Comparison of ENCODE assay signal across 26 mouse cellular contexts in genomic region chr5:14121902-14122301, GRCm38 (mm10).
DNase-seq lines count a peak whose midpoint lies in the region; ATAC-seq and TF ChIP-seq lines count a peak whose summit lies in the region.
"Had no signal": no experiment of that assay in that cellular context is flagged by ENCODE, and none has a peak within 500 bp of the region (broad histone marks: within the 10 kb centered on the region; RNA-seq: fewer than 3 reads in every experiment).

No protein-coding gene starts in this region.

- DNase-seq in midbrain, embryonic 11.5 days (ENCODE audit: low spot score, missing footprints): peak; percentile 62
- peak; percentile 16 for DNase-seq in forebrain, postnatal 0 days
- no peak for DNase-seq in neural tube, embryonic 10.5 days (ENCODE audit: extremely low spot score, low spot score)
- DNase-seq: adrenal gland, postnatal 14 days; cerebellum, adult 11-12 months; cerebellum, adult 9-11 months; embryo, embryonic 11 days; gastrocnemius, postnatal 25 days; heart, adult 11 months; kidney, adult 18-20 months; kidney, postnatal 25 days; liver, postnatal 0 days; lung, postnatal 36 days; right cerebral cortex, adult 18-20 months; spleen, adult 18-20 months; thymus, postnatal 14 days had no signal

- no peaks in the 10 kb centered on the region for H3K9me3 ChIP-seq in midbrain, embryonic 11.5 days (ENCODE audit: control insufficient read depth, low read length)
- H3K9me3 ChIP-seq in midbrain, embryonic 13.5 days: no peaks in the 10 kb centered on the region
- no peaks in the 10 kb centered on the region for H3K9me3 ChIP-seq in forebrain, embryonic 12.5 days
- H3K9me3 ChIP-seq in forebrain, postnatal 0 days (ENCODE audit: low read length): no peaks in the 10 kb centered on the region
- no peaks in the 10 kb centered on the region for H3K9me3 ChIP-seq in heart, embryonic 11.5 days (replicated peaks; ENCODE audit: control insufficient read depth, low read length)
- no peaks in the 10 kb centered on the region for H3K9me3 ChIP-seq in intestine, embryonic 16.5 days (ENCODE audit: control insufficient read depth, low read length)
- H3K9me3 ChIP-seq: embryonic facial prominence, embryonic 13.5 days; heart, embryonic 12.5 days; hindbrain, embryonic 15.5 days; kidney, embryonic 15.5 days; liver, embryonic 12.5 days had no signal

- TF ChIP-seq CTCF in forebrain, postnatal 0 days (IDR thresholded peaks at IDR 0.05; ENCODE audit: low read depth): no peak

- WGBS in midbrain, embryonic 11.5 days: 76% methylated on average over 5 of the region's 5 CpGs
- WGBS in midbrain, embryonic 13.5 days: 61% methylated on average over 5 of the region's 5 CpGs
- 42% methylated on average over 5 of the region's 5 CpGs for WGBS in forebrain, embryonic 12.5 days
- 20% methylated on average over 5 of the region's 5 CpGs for WGBS in forebrain, postnatal 0 days
- 72% methylated on average over 5 of the region's 5 CpGs for WGBS in heart, embryonic 11.5 days (ENCODE audit: insufficient replicate concordance)
- WGBS in intestine, embryonic 16.5 days: 87% methylated on average over 5 of the region's 5 CpGs

- no peaks in the 10 kb centered on the region for H3K27me3 ChIP-seq in midbrain, embryonic 11.5 days (ENCODE audit: control insufficient read depth, insufficient read depth, low read length)
- no peaks in the 10 kb centered on the region for H3K27me3 ChIP-seq in midbrain, embryonic 13.5 days
- no peaks in the 10 kb centered on the region for H3K27me3 ChIP-seq in forebrain, embryonic 12.5 days
- H3K27me3 ChIP-seq in forebrain, postnatal 0 days (ENCODE audit: insufficient read depth, low read length): no peaks in the 10 kb centered on the region
- no peaks in the 10 kb centered on the region for H3K27me3 ChIP-seq in heart, embryonic 11.5 days (ENCODE audit: control insufficient read depth, insufficient read depth, low read length)
- no peaks in the 10 kb centered on the region for H3K27me3 ChIP-seq in intestine, embryonic 16.5 days (replicated peaks; ENCODE audit: control insufficient read depth, insufficient read depth, low read length)
- H3K27me3 ChIP-seq: embryonic facial prominence, embryonic 13.5 days; heart, embryonic 12.5 days; hindbrain, embryonic 15.5 days; kidney, embryonic 15.5 days; liver, embryonic 12.5 days had no signal

- H3K9ac ChIP-seq in midbrain, embryonic 11.5 days (ENCODE audit: low read length): no peak overlapping the region
- H3K9ac ChIP-seq in midbrain, embryonic 13.5 days (replicated peaks): no peak overlapping the region
- no peak overlapping the region for H3K9ac ChIP-seq in forebrain, embryonic 12.5 days
- no peak overlapping the region for H3K9ac ChIP-seq in forebrain, postnatal 0 days
- H3K9ac ChIP-seq in heart, embryonic 11.5 days (ENCODE audit: low read depth, low read length): no peak overlapping the region
- H3K9ac ChIP-seq in intestine, embryonic 16.5 days (ENCODE audit: low read depth, low read length): no peak overlapping the region
- H3K9ac ChIP-seq: embryonic facial prominence, embryonic 13.5 days; heart, embryonic 12.5 days; hindbrain, embryonic 15.5 days; kidney, embryonic 15.5 days; liver, embryonic 12.5 days; liver, postnatal 0 days had no signal

- no peaks in the 10 kb centered on the region for H3K4me1 ChIP-seq in midbrain, embryonic 11.5 days (ENCODE audit: control insufficient read depth, insufficient read depth, low read length)
- no peaks in the 10 kb centered on the region for H3K4me1 ChIP-seq in midbrain, embryonic 13.5 days (replicated peaks)
- no peaks in the 10 kb centered on the region; the same call in 1 of the 2 replicates for H3K4me1 ChIP-seq in forebrain, embryonic 12.5 days
- no peaks in the 10 kb centered on the region for H3K4me1 ChIP-seq in forebrain, postnatal 0 days (ENCODE audit: insufficient read depth)
- H3K4me1 ChIP-seq in heart, embryonic 11.5 days (ENCODE audit: control insufficient read depth, insufficient read depth, low read length): no peaks in the 10 kb centered on the region
- H3K4me1 ChIP-seq in intestine, embryonic 16.5 days (ENCODE audit: control insufficient read depth, insufficient read depth, low read length): no peaks in the 10 kb centered on the region
- H3K4me1 ChIP-seq: embryonic facial prominence, embryonic 13.5 days; heart, embryonic 12.5 days; hindbrain, embryonic 15.5 days; kidney, embryonic 15.5 days; liver, embryonic 12.5 days had no signal

- H3K4me2 ChIP-seq in midbrain, embryonic 11.5 days: no peak overlapping the region
- no peak overlapping the region for H3K4me2 ChIP-seq in midbrain, embryonic 13.5 days (replicated peaks)
- no peak overlapping the region for H3K4me2 ChIP-seq in forebrain, embryonic 12.5 days
- H3K4me2 ChIP-seq in forebrain, postnatal 0 days (ENCODE audit: low read depth): no peak overlapping the region
- no peak overlapping the region for H3K4me2 ChIP-seq in heart, embryonic 11.5 days
- no peak overlapping the region for H3K4me2 ChIP-seq in intestine, embryonic 16.5 days (ENCODE audit: low read depth, low read length)
- H3K4me2 ChIP-seq: embryonic facial prominence, embryonic 13.5 days; heart, embryonic 12.5 days; hindbrain, embryonic 15.5 days; kidney, embryonic 15.5 days; liver, embryonic 12.5 days had no signal

- no peaks in the 10 kb centered on the region for H3K36me3 ChIP-seq in midbrain, embryonic 11.5 days (ENCODE audit: control insufficient read depth, insufficient read depth, low read length)
- H3K36me3 ChIP-seq in midbrain, embryonic 13.5 days: no peaks in the 10 kb centered on the region
- no peaks in the 10 kb centered on the region for H3K36me3 ChIP-seq in forebrain, embryonic 12.5 days (replicated peaks)
- no peaks in the 10 kb centered on the region for H3K36me3 ChIP-seq in forebrain, postnatal 0 days (ENCODE audit: insufficient read depth)
- H3K36me3 ChIP-seq in heart, embryonic 11.5 days (ENCODE audit: control insufficient read depth, insufficient read depth, low read length): no peaks in the 10 kb centered on the region
- no peaks in the 10 kb centered on the region for H3K36me3 ChIP-seq in intestine, embryonic 16.5 days (ENCODE audit: control insufficient read depth, insufficient read depth, low read length)
- H3K36me3 ChIP-seq: embryonic facial prominence, embryonic 13.5 days; heart, embryonic 12.5 days; hindbrain, embryonic 15.5 days; kidney, embryonic 15.5 days; liver, embryonic 12.5 days had no signal

- no peak overlapping the region for H3K4me3 ChIP-seq in midbrain, embryonic 11.5 days (ENCODE audit: low read depth, low read length)
- no peak overlapping the region for H3K4me3 ChIP-seq in midbrain, embryonic 13.5 days (replicated peaks)
- no peak overlapping the region for H3K4me3 ChIP-seq in forebrain, embryonic 12.5 days (replicated peaks)
- no peak overlapping the region for H3K4me3 ChIP-seq in forebrain, postnatal 0 days (ENCODE audit: low read depth, low read length)
- no peak overlapping the region for H3K4me3 ChIP-seq in heart, embryonic 11.5 days (ENCODE audit: low read depth, low read length)
- no peak overlapping the region for H3K4me3 ChIP-seq in intestine, embryonic 16.5 days (ENCODE audit: low read length)
- H3K4me3 ChIP-seq: embryonic facial prominence, embryonic 13.5 days; heart, embryonic 12.5 days; hindbrain, embryonic 15.5 days; kidney, embryonic 15.5 days; liver, embryonic 12.5 days had no signal

- ATAC-seq in midbrain, embryonic 11.5 days (ENCODE audit: low FRiP score): no peak
- no peak for ATAC-seq in midbrain, embryonic 13.5 days
- peak; percentile 80; the same call in 1 of the 2 replicates for ATAC-seq in forebrain, embryonic 12.5 days (ENCODE audit: low FRiP score)
- peak; percentile 43; the same call in 1 of the 2 replicates for ATAC-seq in forebrain, postnatal 0 days
- no peak for ATAC-seq in heart, embryonic 11.5 days (replicated peaks; ENCODE audit: insufficient number of reproducible peaks, low FRiP score, low TSS enrichment)
- ATAC-seq in intestine, embryonic 16.5 days: no peak
- ATAC-seq: inflammation-experienced regulatory T-cells, adult 6 months; liver, embryonic 12.5 days; liver, postnatal 0 days had no signal

- no peak overlapping the region for H3K27ac ChIP-seq in midbrain, embryonic 11.5 days (ENCODE audit: low read depth, low read length)
- H3K27ac ChIP-seq in midbrain, embryonic 13.5 days: no peak overlapping the region
- no peak overlapping the region for H3K27ac ChIP-seq in forebrain, embryonic 12.5 days
- H3K27ac ChIP-seq in forebrain, postnatal 0 days (ENCODE audit: low read depth, low read length): no peak overlapping the region
- no peak overlapping the region for H3K27ac ChIP-seq in heart, embryonic 11.5 days (ENCODE audit: low read depth, low read length)
- no peak overlapping the region for H3K27ac ChIP-seq in intestine, embryonic 16.5 days (ENCODE audit: low read length)
- H3K27ac ChIP-seq: embryonic facial prominence, embryonic 13.5 days; hindbrain, embryonic 15.5 days; kidney, embryonic 15.5 days; liver, embryonic 12.5 days had no signal

Comparison
In these comparisons a context has a peak if more than half of its experiments do, and no peak if none do; other contexts are left out.
1. ATAC-seq: peak in forebrain, embryonic 12.5 days (single experiment) and forebrain, postnatal 0 days (single experiment); none in midbrain, embryonic 11.5 days (single experiment), midbrain, embryonic 13.5 days (single experiment), heart, embryonic 11.5 days (single experiment) and intestine, embryonic 16.5 days (single experiment).